Comparison of ENCODE assay signal across 30 mouse cellular contexts in the genomic region with DNA sequence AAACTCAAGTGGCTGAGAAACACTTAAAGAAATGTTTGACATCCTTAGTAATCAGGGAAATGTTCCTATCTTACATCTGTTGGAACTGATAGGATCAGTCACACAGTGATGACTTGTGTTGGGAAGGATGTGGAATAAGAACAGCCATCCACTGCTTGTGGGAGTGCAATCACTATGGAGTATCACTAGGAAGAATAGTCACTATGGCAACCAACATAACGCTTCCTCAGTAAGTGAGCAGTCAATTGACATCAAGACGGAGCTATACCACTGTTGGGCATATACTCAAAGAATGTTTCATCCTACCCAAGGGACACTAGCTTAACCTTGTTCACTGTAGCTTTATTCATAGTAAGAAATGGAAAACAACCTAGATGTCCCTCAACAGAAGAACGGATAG.
"Had no signal": no experiment of that assay in that cellular context is flagged by ENCODE, and none has a peak within 500 bp of the region (broad histone marks: within the 10 kb centered on the region; RNA-seq: fewer than 3 reads in every experiment).

No protein-coding gene starts in this region.

- H3K4me1 ChIP-seq: limb, embryonic 10.5 days; limb, embryonic 12.5 days; limb, embryonic 13.5 days; limb, embryonic 15.5 days; liver, embryonic 12.5 days; liver, embryonic 13.5 days; liver, embryonic 15.5 days; lung, embryonic 15.5 days; megakaryocyte, embryonic 14.5 days; midbrain, embryonic 12.5 days; midbrain, embryonic 15.5 days; neural tube, embryonic 12.5 days; neural tube, embryonic 13.5 days had no signal

- H3K27me3 ChIP-seq: limb, embryonic 12.5 days; limb, embryonic 13.5 days; limb, embryonic 15.5 days; liver, embryonic 12.5 days; liver, embryonic 13.5 days; liver, embryonic 15.5 days; lung, embryonic 15.5 days; megakaryocyte, embryonic 14.5 days; midbrain, embryonic 12.5 days; midbrain, embryonic 15.5 days; neural tube, embryonic 12.5 days; neural tube, embryonic 13.5 days had no signal

- ATAC-seq: liver, embryonic 12.5 days; liver, postnatal 0 days; lung, postnatal 0 days; midbrain, embryonic 15.5 days had no signal

- H3K27ac ChIP-seq: left cerebral cortex, adult 2 months; limb, embryonic 10.5 days; limb, embryonic 12.5 days; limb, embryonic 13.5 days; limb, embryonic 15.5 days; liver, embryonic 12.5 days; liver, embryonic 13.5 days; liver, embryonic 14.5 days; liver, embryonic 15.5 days; lung, embryonic 15.5 days; macrophage; midbrain, embryonic 12.5 days; midbrain, embryonic 15.5 days; neural tube, embryonic 12.5 days; neural tube, embryonic 13.5 days had no signal

- H3K4me3 ChIP-seq: left cerebral cortex, adult 2 months; limb, embryonic 10.5 days; limb, embryonic 12.5 days; limb, embryonic 13.5 days; limb, embryonic 15.5 days; liver, embryonic 12.5 days; liver, embryonic 13.5 days; liver, embryonic 15.5 days; lung, embryonic 15.5 days; megakaryocyte, embryonic 14.5 days; midbrain, embryonic 12.5 days; midbrain, embryonic 15.5 days; myocyte; neural tube, embryonic 12.5 days; neural tube, embryonic 13.5 days had no signal

- H3K36me3 ChIP-seq: limb, embryonic 10.5 days; limb, embryonic 12.5 days; limb, embryonic 13.5 days; limb, embryonic 15.5 days; liver, embryonic 12.5 days; liver, embryonic 13.5 days; liver, embryonic 15.5 days; lung, embryonic 15.5 days; midbrain, embryonic 12.5 days; midbrain, embryonic 15.5 days; neural tube, embryonic 12.5 days; neural tube, embryonic 13.5 days had no signal

- DNase-seq: left cerebral cortex, postnatal 4 days; liver; liver, embryonic 13.5 days; liver, postnatal 0 days; lung, adult 18-20 months; lung, adult 2 months; lung, embryonic 14.5 days; lung, postnatal 10 days; lung, postnatal 14 days; lung, postnatal 36 days; lung, postnatal 4 days; midbrain, embryonic 14.5 days had no signal

- H3K9ac ChIP-seq: limb, embryonic 12.5 days; limb, embryonic 13.5 days; limb, embryonic 15.5 days; liver, embryonic 12.5 days; liver, embryonic 13.5 days; liver, embryonic 14.5 days; liver, embryonic 15.5 days; liver, postnatal 0 days; lung, embryonic 14.5 days; lung, embryonic 15.5 days; midbrain, embryonic 12.5 days; midbrain, embryonic 15.5 days; neural tube, embryonic 12.5 days; neural tube, embryonic 13.5 days had no signal

- H3K9me3 ChIP-seq: limb, embryonic 10.5 days; limb, embryonic 12.5 days; limb, embryonic 13.5 days; limb, embryonic 15.5 days; liver, embryonic 12.5 days; liver, embryonic 13.5 days; liver, embryonic 15.5 days; lung, embryonic 15.5 days; midbrain, embryonic 12.5 days; midbrain, embryonic 15.5 days; neural tube, embryonic 12.5 days; neural tube, embryonic 13.5 days had no signal

- H3K4me2 ChIP-seq: limb, embryonic 12.5 days; limb, embryonic 13.5 days; limb, embryonic 15.5 days; liver, embryonic 11.5 days; liver, embryonic 12.5 days; liver, embryonic 13.5 days; liver, embryonic 15.5 days; lung, embryonic 14.5 days; lung, embryonic 15.5 days; midbrain, embryonic 12.5 days; midbrain, embryonic 15.5 days; neural tube, embryonic 12.5 days; neural tube, embryonic 13.5 days had no signal
